ENCODE assay signal across 9 mouse cellular contexts in the genomic region with DNA sequence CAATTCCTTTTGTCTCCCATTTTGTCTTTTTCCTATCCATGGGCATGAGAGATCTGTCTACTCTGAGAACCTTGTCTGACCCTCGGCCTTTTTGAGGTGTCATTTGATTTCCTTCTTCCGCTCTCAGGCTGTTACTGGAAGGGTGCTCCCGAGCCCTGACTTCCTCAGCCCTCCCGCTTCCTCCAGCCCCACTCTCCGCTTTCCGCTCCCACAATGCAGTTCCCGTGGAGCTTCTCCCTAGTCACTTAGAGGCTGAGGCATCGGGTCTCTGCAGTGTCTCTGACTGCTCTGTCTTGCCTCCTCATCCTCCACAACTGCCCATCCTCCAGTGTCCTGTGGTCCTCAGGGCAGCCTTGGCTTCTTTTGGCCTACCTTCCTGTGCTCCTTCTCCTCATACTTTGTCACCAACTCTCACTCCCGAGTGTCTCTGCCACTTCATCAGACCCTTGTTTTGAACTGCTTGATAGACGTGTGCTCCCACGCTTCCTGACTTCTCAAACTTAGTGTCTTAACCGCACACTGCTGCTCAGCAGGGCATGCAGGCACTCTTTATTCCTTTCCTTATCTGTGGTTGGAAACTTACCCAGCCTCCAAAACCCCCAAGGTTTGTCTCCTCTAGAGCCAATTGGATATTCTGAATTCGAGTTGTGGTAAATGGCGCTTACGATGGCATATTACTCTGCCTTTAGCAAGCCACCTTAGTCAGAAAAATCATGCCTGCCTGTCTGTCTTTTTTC. TPM values are rescaled to one million over a fixed set of nuclear protein-coding genes. Genes with fewer than 3 reads are reported as not detected.
DNase-seq lines count a peak whose midpoint lies in the region; TF ChIP-seq lines count a peak whose summit lies in the region.
"Had no signal": no experiment of that assay in that cellular context is flagged by ENCODE, and none has a peak within 500 bp of the region (broad histone marks: within the 10 kb centered on the region; RNA-seq: fewer than 3 reads in every experiment).

No protein-coding gene starts in this region.

- no peak overlapping the region for H3K4me3 ChIP-seq in layer of hippocampus, adult 2 months

- no peak for TF ChIP-seq CTCF in layer of hippocampus, adult 2 months (conservative IDR thresholded peaks at IDR 0.05)

- H3K27ac ChIP-seq in layer of hippocampus, adult 2 months = peak overlapping the region; percentile 84

- DNase-seq in layer of hippocampus, adult 2 months (ENCODE audit: low spot score in 2 of 2) = no peak
- no peak for DNase-seq in layer of hippocampus, postnatal 25 days (ENCODE audit: extremely low spot score in 1 of 2, low spot score in 1 of 2)
- peak; percentile 47 to 53 for DNase-seq in adrenal gland, postnatal 36 days
- peak; percentile 45 for DNase-seq in kidney, adult 18-20 months
- DNase-seq in lung, postnatal 4 days = peak; percentile 61 to 64
- DNase-seq in urinary bladder, postnatal 36 days (ENCODE audit: low spot score in 2 of 2) = no peak
- no peak for DNase-seq in cerebellum, postnatal 10 days

RNA-seq across cellular contexts. Expression of gene 4930544D05Rik, which starts 21.2 kb away (rescaled TPM):
- total RNA-seq in layer of hippocampus, adult 2 months (2021) = under 1 TPM; 0.47 to 0.72 TPM
- total RNA-seq in layer of hippocampus, postnatal 25 days (2021) = under 1 TPM in 1 of 2 experiments, not detected in 1; 0.66 TPM
- total RNA-seq in adrenal gland, postnatal 36 days (2021) = not detected
- total RNA-seq: left cerebral cortex, postnatal 25 days; MEL had no signal

RNA-seq across cellular contexts. Expression of gene Chrne, which starts 24.6 kb away (rescaled TPM):
- not detected for total RNA-seq in layer of hippocampus, adult 2 months (2021)
- total RNA-seq in layer of hippocampus, postnatal 25 days (2021) = under 1 TPM in 1 of 2 experiments, not detected in 1; 0.44 TPM
- total RNA-seq in adrenal gland, postnatal 36 days (2021) = not detected
- total RNA-seq: left cerebral cortex, postnatal 25 days had no signal

RNA-seq across cellular contexts. Expression of gene Mink1, which starts 31.7 kb away (rescaled TPM):
- 100 to 1,000 TPM; 505 to 510 TPM for total RNA-seq in layer of hippocampus, adult 2 months (2021)
- total RNA-seq in layer of hippocampus, postnatal 25 days (2021) = 100 to 1,000 TPM; 434 to 488 TPM
- 10 to 100 TPM; 39.2 to 42.6 TPM for total RNA-seq in adrenal gland, postnatal 36 days (2021)

RNA-seq across cellular contexts. Expression of gene Gp1ba, which starts 44.5 kb away (rescaled TPM):
- total RNA-seq in layer of hippocampus, adult 2 months (2021) = not detected
- not detected for total RNA-seq in layer of hippocampus, postnatal 25 days (2021)
- under 1 TPM in 1 of 2 experiments, not detected in 1; 0.13 TPM for total RNA-seq in adrenal gland, postnatal 36 days (2021)
- total RNA-seq: left cerebral cortex, postnatal 25 days had no signal

RNA-seq across cellular contexts. Expression of gene Rnf167, which starts 52.6 kb away (rescaled TPM):
- total RNA-seq in layer of hippocampus, adult 2 months (2021) = 10 to 100 TPM; 88.8 to 99.4 TPM
- 10 to 100 TPM; 86.9 to 87.6 TPM for total RNA-seq in layer of hippocampus, postnatal 25 days (2021)
- 10 to 100 TPM; 83.6 to 83.8 TPM for total RNA-seq in adrenal gland, postnatal 36 days (2021)

Comparison
In these comparisons a context has a peak if more than half of its experiments do, and no peak if none do; other contexts are left out.
1. DNase-seq: peak in adrenal gland, postnatal 36 days (2 of 2), kidney, adult 18-20 months (single experiment) and lung, postnatal 4 days (2 of 2); none in layer of hippocampus, adult 2 months (0 of 2), layer of hippocampus, postnatal 25 days (0 of 2), urinary bladder, postnatal 36 days (0 of 2) and cerebellum, postnatal 10 days (0 of 2).
2. RNA of gene Mink1, which starts 31.7 kb away (total RNA-seq): 505 to 510 TPM in layer of hippocampus, adult 2 months and 434 to 488 TPM in layer of hippocampus, postnatal 25 days; 39.2 to 42.6 TPM in adrenal gland, postnatal 36 days; every median in the first group is over 4 times any median in the second.